Mouse (Mus musculus): ENCODE measurements at regions not wholly inside any gene's neighbourhood (a gene's known extent, or its start where the extent isn't known, plus 50 kb on each side); places are given as distances from the start of the nearest gene placed in this dataset.

- TF ChIP-seq POLR2A (IDR thresholded peaks at IDR 0.05; ENCODE audit: borderline replicate concordance, extremely low read depth, low read depth, low read length) (no peak), CTCF (IDR thresholded peaks at IDR 0.05; ENCODE audit: insufficient read depth, low read length) (no peak)
Measured at GRCm38 (mm10) chr19:21189216-21189615, 82.9 kb upstream of the Zfand5 start.

Data from lung, adult 2 months (tissue).